Mouse (Mus musculus) adrenal gland, postnatal 10 days (tissue): Measurements from ENCODE around the gene Olfr711. TPM values are rescaled to one million over a fixed set of nuclear protein-coding genes. Genes with fewer than 3 reads are reported as not detected.
"Not testable (repeated sequence)": the region's sequence is repeated elsewhere in the genome, so short reads cannot be mapped to it uniquely, and the experiment has no call there.

Experiments used
- DNase-seq: peaks from one replicate; pipeline ENCODE4 v3.0.0; 2021; ENCODE audit warnings: mixed read lengths
- long read RNA-seq, 2 experiments: library from polyadenylated mRNA; stranded (forward); transcript quantifications; one replicate each; pipeline ENCODE4 v2.0.0; 2021
- total RNA-seq, 2 experiments: library from RNA; stranded (reverse); gene quantifications; 2 replicates each; pipeline ENCODE4 v1.2.3; 2021

The Olfr711 gene
- not detected for total RNA-seq
- long read RNA-seq, experiment 1, result 0 reads
- long read RNA-seq, experiment 2, result 0 reads

GRCm38 (mm10) chr7:106975353-106975752 lies at the start of gene Olfr711:
Gene Olfr711, minus strand, starts transcription at chr7:106975453.
- DNase-seq, result no peak

GRCm38 (mm10) chr7:107005972-107006371 lies 30.7 kb upstream of the Olfr711 start, which contains the start of gene Olfr2:
Gene Olfr2, minus strand, starts transcription at chr7:107006072.
- no peak for DNase-seq

GRCm38 (mm10) chr7:107004169-107004568 lies 28.9 kb upstream of the Olfr711 start:
- DNase-seq, result no peak

- no peak for DNase-seq
Measured at GRCm38 (mm10) chr7:107000798-107001197, 25.5 kb upstream of the Olfr711 start.

GRCm38 (mm10) chr7:106985236-106985635 lies 10.0 kb upstream of the Olfr711 start:
- DNase-seq, result no peak

GRCm38 (mm10) chr7:106967503-106967902 lies 7.8 kb downstream of the Olfr711 start:
- DNase-seq, result not testable (repeated sequence)

- no peak for DNase-seq
Measured at GRCm38 (mm10) chr7:106963837-106964236, 11.4 kb downstream of the Olfr711 start, which contains the start of gene Olfr6. Gene Olfr6, minus strand, starts transcription at chr7:106963937.

- DNase-seq, result no peak
Measured at GRCm38 (mm10) chr7:106948212-106948611, 27.0 kb downstream of the Olfr711 start, which contains the start of gene Olfr710. Gene Olfr710, minus strand, starts transcription at chr7:106948312.

- no peak for DNase-seq
Measured at GRCm38 (mm10) chr7:106932119-106932518, 43.1 kb downstream of the Olfr711 start, which contains the start of gene Olfr709-ps1. Gene Olfr709-ps1, minus strand, starts transcription at chr7:106932219.

- DNase-seq, result not testable (repeated sequence)
Measured at GRCm38 (mm10) chr7:106920961-106921360, 54.3 kb downstream of the Olfr711 start.

Other genes with a start within 250 kb of the Olfr711 start
- not detected for gene Olfr697, start 233.0 kb downstream of the Olfr711 start, total RNA-seq
- not detected for gene Olfr698, start 220.1 kb downstream of the Olfr711 start, total RNA-seq
- gene Olfr699, start 182.3 kb downstream of the Olfr711 start, total RNA-seq, result not detected
- not detected for gene Olfr700, start 166.6 kb downstream of the Olfr711 start, total RNA-seq
- gene Olfr701, start 161.3 kb downstream of the Olfr711 start, total RNA-seq, result not detected
- gene Olfr702, start 141.6 kb downstream of the Olfr711 start, total RNA-seq, result not detected
- not detected for gene Olfr703, start 132.1 kb downstream of the Olfr711 start, total RNA-seq
- gene Olfr704, start 112.3 kb downstream of the Olfr711 start, total RNA-seq, result not detected
- gene Olfr705, start 98.6 kb downstream of the Olfr711 start, total RNA-seq, result not detected
- not detected for gene Olfr706, start 87.3 kb downstream of the Olfr711 start, total RNA-seq
- not detected for gene Olfr707, start 74.2 kb downstream of the Olfr711 start, total RNA-seq
- not detected for gene Olfr1532-ps1, start 67.5 kb downstream of the Olfr711 start, total RNA-seq
- under 1 TPM in 1 of 2 experiments, not detected in 1; 0.09 TPM for gene Olfr709-ps1, start 43.2 kb downstream of the Olfr711 start, total RNA-seq
- gene Olfr710, start 27.1 kb downstream of the Olfr711 start, total RNA-seq, result not detected
- under 1 TPM in 1 of 2 experiments, not detected in 1; 0.21 TPM for gene Olfr6, start 11.5 kb downstream of the Olfr711 start, total RNA-seq
- not detected for gene Olfr2, start 30.6 kb upstream of the Olfr711 start, total RNA-seq
- not detected for gene Olfr713, start 55.7 kb upstream of the Olfr711 start, total RNA-seq
- gene Olfr714, start 95.5 kb upstream of the Olfr711 start, total RNA-seq, result not detected
- not detected for gene Olfr17, start 117.8 kb upstream of the Olfr711 start, total RNA-seq
- not detected for gene Olfr715b, start 134.9 kb upstream of the Olfr711 start, total RNA-seq
- not detected for gene Olfr715, start 155.6 kb upstream of the Olfr711 start, total RNA-seq
- not detected for gene Olfr716, start 162.9 kb upstream of the Olfr711 start, total RNA-seq
- under 1 TPM in 1 of 2 experiments, not detected in 1; 0.21 TPM for gene Nlrp14, start 191.5 kb upstream of the Olfr711 start, total RNA-seq
- under 1 TPM in 1 of 2 experiments, not detected in 1; 0.18 TPM for gene Rbmxl2, start 234.0 kb upstream of the Olfr711 start, total RNA-seq